Mouse (Mus musculus): Measurements from ENCODE around the gene Drc1. TPM values are rescaled to one million over a fixed set of nuclear protein-coding genes. Genes with fewer than 3 reads are reported as not detected.

Gene Drc1
- polyA plus RNA-seq, 2 experiments = 0.73 to 0.98 TPM

DNA sequence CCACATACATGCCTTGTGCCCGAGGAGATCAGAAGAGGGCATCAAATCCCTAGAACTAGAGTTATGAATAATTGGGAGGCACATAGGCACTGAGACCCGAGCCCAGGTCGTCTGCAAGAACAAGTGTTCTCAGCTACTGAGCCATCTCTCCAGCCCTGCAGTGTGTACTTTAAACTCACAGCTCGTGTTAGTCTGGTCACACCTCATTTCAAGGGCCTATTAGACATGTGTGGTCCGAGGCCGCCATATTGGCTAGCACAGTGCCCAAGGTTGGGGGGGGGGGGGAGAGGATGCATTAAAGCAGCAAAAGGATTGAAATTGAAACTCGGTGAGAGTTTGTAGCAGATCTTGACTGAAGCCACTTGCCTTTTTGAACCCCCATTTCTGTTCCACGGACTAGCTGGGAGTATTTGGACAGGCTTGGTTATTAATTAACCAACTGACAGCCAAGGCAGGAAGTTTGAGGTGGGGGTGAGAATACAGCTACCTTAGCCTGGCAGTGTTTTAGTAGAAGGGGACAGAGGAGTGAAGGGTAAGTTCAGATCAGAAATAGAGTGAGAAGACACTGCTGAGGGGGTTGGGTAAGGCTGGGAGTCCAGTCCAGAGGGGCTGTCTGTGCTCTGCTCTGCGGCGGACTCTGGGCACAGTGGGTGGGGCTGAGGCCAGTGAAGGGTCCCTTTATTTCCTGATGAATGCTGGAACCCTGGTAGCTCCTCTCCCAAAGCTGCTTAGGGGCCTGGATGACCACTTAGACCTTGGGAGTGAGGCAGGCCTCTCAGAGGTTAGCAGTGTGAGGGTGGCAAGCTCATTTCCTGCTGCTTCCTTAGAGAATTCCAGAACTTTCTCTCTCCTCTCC is 5.0 kb downstream of the Drc1 start:
- DNase-seq (ENCODE audit: low read depth in 3 of 3, low spot score in 3 of 3) (peak in 2 of 3 experiments; percentile 9 to 17), ATAC-seq (ENCODE audit: insufficient read depth) (no peak)
- WGBS (ENCODE audit: insufficient replicate concordance) = 70% methylated on average over 10 of the region's 10 CpGs
- Histone ChIP-seq H3K9me3 (ENCODE audit: control insufficient read depth, low read length) (no peaks in the 10 kb centered on the region), H3K4me3 (ENCODE audit: insufficient read depth in 1 of 2, low read depth in 2 of 2, low read length in 2 of 2) (no peak overlapping the region), H3K9ac (replicated peaks) (no peak overlapping the region), H3K36me3 (replicated peaks; ENCODE audit: control insufficient read depth, insufficient read depth, low read depth) (no peaks in the 10 kb centered on the region), H3K27me3 (ENCODE audit: control insufficient read depth, insufficient read depth, low read length) (peaks cover 7% of the 10 kb centered on the region), H3K4me2 (ENCODE audit: low read depth) (peak overlapping the region; percentile 58; the same call in 1 of the 2 replicates), H3K4me1 (replicated peaks; ENCODE audit: control insufficient read depth in 2 of 2, insufficient read depth in 2 of 2, low read length in 1 of 2) (peaks cover 15 to 18% of the 10 kb centered on the region in 2 experiments), H3K27ac (peak overlapping the region; percentile 14)
- TF ChIP-seq CTCF (IDR thresholded peaks at IDR 0.05; ENCODE audit: low read depth) (no peak), EP300 (IDR thresholded peaks at IDR 0.05; ENCODE audit: low read depth) (no peak)

DNA sequence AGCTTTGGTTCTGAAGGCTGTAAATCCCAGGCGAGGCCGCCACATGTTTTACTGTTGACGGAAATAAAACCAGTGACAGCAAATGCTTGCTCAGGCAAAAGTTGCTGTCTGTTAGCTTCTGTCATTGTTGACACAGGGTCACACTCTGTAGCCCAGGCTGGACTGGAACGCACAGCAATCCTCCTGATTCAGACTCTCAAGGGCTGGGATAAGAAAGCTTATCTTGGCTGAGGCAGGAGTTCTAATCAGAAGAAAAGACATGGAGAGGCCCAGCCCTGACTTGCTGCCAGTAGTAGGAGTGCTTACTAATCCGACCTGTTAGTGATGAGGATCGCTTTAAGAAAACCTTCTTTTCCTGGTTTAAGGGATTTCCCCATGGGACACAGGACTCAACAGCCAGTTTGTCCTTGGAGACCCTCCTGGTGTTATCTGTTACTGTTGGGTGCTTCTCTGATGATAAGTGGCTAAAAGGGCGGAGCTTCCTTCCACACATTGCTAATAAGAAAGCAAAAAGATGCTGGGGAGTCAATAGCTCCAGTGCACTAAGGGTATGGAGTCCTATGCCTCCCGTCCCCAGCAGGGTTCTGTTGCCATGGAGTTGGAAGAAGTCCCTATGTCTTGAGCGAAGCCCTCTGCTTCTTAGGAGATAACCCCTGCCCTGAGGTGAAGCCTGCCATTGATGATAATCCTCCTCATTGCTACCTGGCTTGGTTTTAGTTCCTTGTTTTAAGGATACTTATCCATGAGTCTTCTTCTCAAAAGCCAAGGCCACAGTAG is 6.1 kb downstream of the Drc1 start:
- H3K4me3 ChIP-seq (ENCODE audit: insufficient read depth in 1 of 2, low read depth in 2 of 2, low read length in 2 of 2) = no peak overlapping the region
- peak; percentile 91 for ATAC-seq (ENCODE audit: insufficient read depth)
- H3K4me1 ChIP-seq (replicated peaks; ENCODE audit: control insufficient read depth in 2 of 2, insufficient read depth in 2 of 2, low read length in 1 of 2) = peaks cover 15 to 18% of the 10 kb centered on the region in 2 experiments
- H3K27me3 ChIP-seq (ENCODE audit: control insufficient read depth, insufficient read depth, low read length) = no peaks in the 10 kb centered on the region
- peak overlapping the region; percentile 58 for H3K4me2 ChIP-seq (ENCODE audit: low read depth)
- peak; percentile 58 to 68 (median 63) for DNase-seq (ENCODE audit: low read depth in 3 of 3, low spot score in 3 of 3)
- H3K9me3 ChIP-seq (ENCODE audit: control insufficient read depth, low read length) = no peaks in the 10 kb centered on the region
- TF ChIP-seq CTCF (IDR thresholded peaks at IDR 0.05; ENCODE audit: low read depth) (no peak), EP300 (IDR thresholded peaks at IDR 0.05; ENCODE audit: low read depth) (peak; percentile 81)
- 44% methylated on average over 9 of the region's 9 CpGs for WGBS (ENCODE audit: insufficient replicate concordance)
- H3K9ac ChIP-seq (replicated peaks) = peak overlapping the region; percentile 18; the same call in 1 of the 2 replicates
- H3K27ac ChIP-seq = peak overlapping the region; percentile 59
- no peaks in the 10 kb centered on the region for H3K36me3 ChIP-seq (replicated peaks; ENCODE audit: control insufficient read depth, insufficient read depth, low read depth)

DNA sequence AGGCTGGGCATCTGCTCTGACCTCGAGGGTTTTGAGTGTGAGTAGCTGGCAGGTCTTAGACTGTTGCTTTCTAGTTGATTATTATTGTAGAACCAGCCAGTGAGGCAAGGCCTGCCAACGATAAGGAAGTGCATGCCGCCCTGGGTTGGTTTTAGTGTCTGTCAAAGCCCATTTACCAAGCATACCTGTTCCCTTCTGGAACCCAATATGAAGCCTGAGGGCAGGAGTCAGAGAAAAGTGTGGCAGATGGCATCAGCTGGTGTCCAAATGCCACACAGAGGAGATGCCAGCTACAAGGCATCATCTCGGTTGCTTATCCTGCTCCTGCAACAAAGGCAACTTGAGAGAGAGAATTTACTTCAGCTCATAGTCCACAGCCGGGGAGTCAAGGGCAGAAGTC is 59.6 kb downstream of the Drc1 start:
- Histone ChIP-seq H3K4me1 (replicated peaks; ENCODE audit: control insufficient read depth in 2 of 2, insufficient read depth in 2 of 2, low read length in 1 of 2) (no peaks in the 10 kb centered on the region), H3K4me2 (ENCODE audit: low read depth) (no peak overlapping the region), H3K27me3 (ENCODE audit: control insufficient read depth, insufficient read depth, low read length) (peaks cover 6% of the 10 kb centered on the region), H3K9ac (replicated peaks) (no peak overlapping the region), H3K9me3 (ENCODE audit: control insufficient read depth, low read length) (no peaks in the 10 kb centered on the region), H3K4me3 (ENCODE audit: insufficient read depth in 1 of 2, low read depth in 2 of 2, low read length in 2 of 2) (no peak overlapping the region), H3K27ac (no peak overlapping the region), H3K36me3 (replicated peaks; ENCODE audit: control insufficient read depth, insufficient read depth, low read depth) (no peaks in the 10 kb centered on the region)
- ATAC-seq (ENCODE audit: insufficient read depth) (no peak), DNase-seq (ENCODE audit: low read depth in 3 of 3, low spot score in 3 of 3) (no peak)
- TF ChIP-seq EP300 (IDR thresholded peaks at IDR 0.05; ENCODE audit: low read depth) = no peak
- TF ChIP-seq CTCF (IDR thresholded peaks at IDR 0.05; ENCODE audit: low read depth) = no peak
- WGBS (ENCODE audit: insufficient replicate concordance) = 57% methylated on average over 5 of the region's 5 CpGs

DNA sequence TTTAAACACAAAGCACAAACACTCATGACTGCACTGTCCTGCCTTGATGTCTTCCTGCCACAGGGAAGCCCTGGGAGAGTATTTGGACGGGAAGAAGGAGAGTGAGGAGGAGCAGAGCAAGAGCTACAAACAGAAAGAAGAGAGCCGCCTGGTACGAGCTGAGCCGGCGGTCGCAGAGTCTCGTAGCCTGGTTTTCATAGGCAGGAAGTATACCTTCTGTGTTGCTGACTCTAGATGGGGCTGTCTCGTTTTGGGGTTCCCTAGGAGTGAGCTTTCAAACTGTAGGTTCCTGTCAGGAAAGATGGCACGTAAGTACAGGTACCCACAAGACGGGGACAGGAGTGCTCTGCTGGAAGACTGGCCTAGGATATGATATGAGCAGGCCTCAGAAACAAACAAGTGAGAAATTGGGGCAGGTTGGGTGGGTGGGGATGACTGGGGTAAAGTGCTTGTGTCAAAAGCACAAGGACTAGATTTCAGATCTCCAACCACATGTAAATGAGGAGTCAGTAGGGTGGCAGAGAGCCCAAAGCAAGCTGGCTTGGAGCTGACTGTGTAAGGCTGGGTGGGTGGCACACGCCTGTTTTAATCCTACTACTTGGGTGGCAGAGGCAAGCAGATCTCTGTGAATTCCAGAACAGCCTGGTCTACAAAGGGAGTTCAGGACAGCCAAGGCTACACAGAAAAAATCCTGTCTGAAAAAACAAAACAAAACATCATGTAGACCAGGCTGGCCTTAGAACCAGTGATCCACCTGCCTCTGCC is 60.6 kb downstream of the Drc1 start:
- DNase-seq (ENCODE audit: low read depth in 3 of 3, low spot score in 3 of 3) (no peak), ATAC-seq (ENCODE audit: insufficient read depth) (no peak)
- no peak for TF ChIP-seq CTCF (IDR thresholded peaks at IDR 0.05; ENCODE audit: low read depth)
- TF ChIP-seq EP300 (IDR thresholded peaks at IDR 0.05; ENCODE audit: low read depth) = no peak
- H3K27me3 ChIP-seq (ENCODE audit: control insufficient read depth, insufficient read depth, low read length) = peaks cover 6% of the 10 kb centered on the region
- H3K4me1 ChIP-seq (replicated peaks; ENCODE audit: control insufficient read depth in 2 of 2, insufficient read depth in 2 of 2, low read length in 1 of 2) = no peaks in the 10 kb centered on the region
- no peaks in the 10 kb centered on the region for H3K36me3 ChIP-seq (replicated peaks; ENCODE audit: control insufficient read depth, insufficient read depth, low read depth)
- H3K9ac ChIP-seq (replicated peaks) = no peak overlapping the region
- 67% methylated on average over 11 of the region's 11 CpGs for WGBS (ENCODE audit: insufficient replicate concordance)
- no peak overlapping the region for H3K4me2 ChIP-seq (ENCODE audit: low read depth)
- H3K4me3 ChIP-seq (ENCODE audit: insufficient read depth in 1 of 2, low read depth in 2 of 2, low read length in 2 of 2) = no peak overlapping the region
- no peaks in the 10 kb centered on the region for H3K9me3 ChIP-seq (ENCODE audit: control insufficient read depth, low read length)
- no peak overlapping the region for H3K27ac ChIP-seq

Measured in liver, embryonic 14.5 days (tissue).